Mouse (Mus musculus) urinary bladder, adult 2 months (tissue): ENCODE measurements around the gene Rhox2c. TPM values are rescaled to one million over a fixed set of nuclear protein-coding genes. Genes with fewer than 3 reads are reported as not detected.
"Not testable (repeated sequence)": the region's sequence is repeated elsewhere in the genome, so short reads cannot be mapped to it uniquely, and the experiment has no call there.

ENCODE experiments used
- DNase-seq: peaks from one replicate; pipeline ENCODE4 v3.0.0; 2022; ENCODE audit warnings: low spot score
- polyA plus RNA-seq: library from polyadenylated mRNA; depleted of rRNA; stranded (reverse); fragments of >200 nt; gene quantifications from 2 replicates; pipeline ENCODE4 v1.2.3, GENCODE M21; 2012; rRNA removed

The Rhox2c gene
- polyA plus RNA-seq, result not detected in 2 replicates

GRCm38 (mm10) chrX:37453380-37453779, at the start of gene Rhox2c:
TSS of gene Rhox2c (plus strand) at chrX:37453680.
- DNase-seq, result not testable (repeated sequence)

GRCm38 (mm10) chrX:37411767-37412166, 41.7 kb upstream of the Rhox2c start, which contains the start of gene Rhox2b:
TSS of gene Rhox2b (plus strand) at chrX:37412067.
- DNase-seq, result not testable (repeated sequence)

GRCm38 (mm10) chrX:37432194-37432593, 21.3 kb upstream of the Rhox2c start, which contains the start of gene Rhox4b:
TSS of gene Rhox4b (plus strand) at chrX:37432494.
- not testable (repeated sequence) for DNase-seq

GRCm38 (mm10) chrX:37458285-37458684, 4.8 kb downstream of the Rhox2c start, which contains the start of gene Rhox3c:
TSS of gene Rhox3c (plus strand) at chrX:37458585.
- not testable (repeated sequence) for DNase-seq

- DNase-seq, result not testable (repeated sequence)
Observed at GRCm38 (mm10) chrX:37480037-37480436, 26.6 kb downstream of the Rhox2c start, which contains the start of gene Rhox4c. TSS of gene Rhox4c (plus strand) at chrX:37480337.

- DNase-seq, result not testable (repeated sequence)
Observed at GRCm38 (mm10) chrX:37514059-37514458, 60.6 kb downstream of the Rhox2c start, which contains the start of gene Rhox4d. TSS of gene Rhox4d (plus strand) at chrX:37514359.

Other genes starting within 250 kb of the Rhox2c start
- gene Gm9, start 242.6 kb upstream of the Rhox2c start, polyA plus RNA-seq, result not detected in 2 replicates
- gene Rhox1, start 231.4 kb upstream of the Rhox2c start, polyA plus RNA-seq, result not detected in 2 replicates
- not detected in 2 replicates for gene Rhox2a, start 208.7 kb upstream of the Rhox2c start, polyA plus RNA-seq
- not detected in 2 replicates for gene Rhox3a, start 203.8 kb upstream of the Rhox2c start, polyA plus RNA-seq
- gene Rhox4a, start 188.3 kb upstream of the Rhox2c start, polyA plus RNA-seq, result not detected in 2 replicates
- gene Rhox3a2, start 73.7 kb upstream of the Rhox2c start, polyA plus RNA-seq, result not detected in 2 replicates
- gene Rhox4a2, start 62.8 kb upstream of the Rhox2c start, polyA plus RNA-seq, result not detected in 2 replicates
- gene Rhox2b, start 41.6 kb upstream of the Rhox2c start, polyA plus RNA-seq, result not detected in 2 replicates
- gene Rhox4b, start 21.2 kb upstream of the Rhox2c start, polyA plus RNA-seq, result not detected in 2 replicates
- gene Rhox3c, start 4.9 kb downstream of the Rhox2c start, polyA plus RNA-seq, result not detected in 2 replicates
- not detected in 2 replicates for gene Rhox4c, start 26.7 kb downstream of the Rhox2c start, polyA plus RNA-seq
- not detected in 2 replicates for gene Rhox2d, start 39.7 kb downstream of the Rhox2c start, polyA plus RNA-seq
- gene Rhox4d, start 60.7 kb downstream of the Rhox2c start, polyA plus RNA-seq, result not detected in 2 replicates
- gene Rhox2e, start 76.8 kb downstream of the Rhox2c start, polyA plus RNA-seq, result not detected in 2 replicates
- not detected in 2 replicates for gene Rhox3e, start 88.3 kb downstream of the Rhox2c start, polyA plus RNA-seq
- gene Rhox4e, start 103.7 kb downstream of the Rhox2c start, polyA plus RNA-seq, result not detected in 2 replicates
- gene Rhox2f, start 117.7 kb downstream of the Rhox2c start, polyA plus RNA-seq, result not detected in 2 replicates
- gene Rhox3f, start 127.3 kb downstream of the Rhox2c start, polyA plus RNA-seq, result not detected in 2 replicates
- gene Rhox4f, start 154.0 kb downstream of the Rhox2c start, polyA plus RNA-seq, result not detected in 2 replicates
- not detected in 2 replicates for gene Rhox3g, start 174.9 kb downstream of the Rhox2c start, polyA plus RNA-seq
- gene Rhox2g, start 189.8 kb downstream of the Rhox2c start, polyA plus RNA-seq, result not detected in 2 replicates
- not detected in 2 replicates for gene Rhox4g, start 197.6 kb downstream of the Rhox2c start, polyA plus RNA-seq
- gene Rhox3h, start 215.1 kb downstream of the Rhox2c start, polyA plus RNA-seq, result not detected in 2 replicates
- not detected in 2 replicates for gene Rhox2h, start 219.6 kb downstream of the Rhox2c start, polyA plus RNA-seq